Mouse (Mus musculus) G1E (cell line): ENCODE data around the gene Tubal3.

Source experiments
- CTCF ChIP-seq: IDR thresholded peaks from 2 replicates; pipeline ENCODE4 v1.5.1; 2012; ENCODE audit warnings: low read depth, low read length, inconsistent platforms, mixed read lengths
- GATA1 ChIP-seq: IDR thresholded peaks from 2 replicates; pipeline ENCODE4 v1.6.1; 2012; ENCODE audit warnings: borderline replicate concordance, low read length, inconsistent platforms, mixed read lengths
- GATA2 ChIP-seq: IDR thresholded peaks from 2 replicates; pipeline ENCODE4 v1.6.1; 2012; ENCODE audit warnings: low read depth, low read length, inconsistent platforms, borderline replicate concordance
- POLR2AphosphoS5 ChIP-seq: IDR thresholded peaks from 2 replicates; pipeline ENCODE4 v1.6.1; 2012; ENCODE audit warnings: low read depth, low read length, inconsistent platforms; ENCODE audit not compliant: insufficient replicate concordance

- TF ChIP-seq CTCF (no peak), POLR2AphosphoS5 (no peak), GATA1 (no peak), GATA2 (no peak)
Observed at GRCm38 (mm10) chr13:3889111-3889510, 29.0 kb upstream of the Tubal3 start.
